Mouse (Mus musculus): ENCODE measurements around the gene Kcne1l.

Gene Kcne1l

GRCm38 (mm10) chrX:142305869-142306581 is at the start of gene Kcne1l:
Gene Kcne1l, minus strand, starts transcription at chrX:142306294.
- no peak for DNase-seq (ENCODE audit: low read depth in 1 of 2, low spot score in 2 of 2)

GRCm38 (mm10) chrX:142336207-142336606 is 30.1 kb upstream of the Kcne1l start:
- no peak for DNase-seq (ENCODE audit: low read depth in 1 of 2, low spot score in 2 of 2)

GRCm38 (mm10) chrX:142335502-142335901 is 29.4 kb upstream of the Kcne1l start:
- DNase-seq (ENCODE audit: low read depth in 1 of 2, low spot score in 2 of 2), result no peak

GRCm38 (mm10) chrX:142325760-142326159 is 19.7 kb upstream of the Kcne1l start:
- no peak for DNase-seq (ENCODE audit: low read depth in 1 of 2, low spot score in 2 of 2)

GRCm38 (mm10) chrX:142316106-142316505 is 10.0 kb upstream of the Kcne1l start:
- DNase-seq (ENCODE audit: low read depth in 1 of 2, low spot score in 2 of 2), result no peak

- no peak for DNase-seq (ENCODE audit: low read depth in 1 of 2, low spot score in 2 of 2)
Observed at GRCm38 (mm10) chrX:142315270-142315669, 9.2 kb upstream of the Kcne1l start.

- DNase-seq (ENCODE audit: low read depth in 1 of 2, low spot score in 2 of 2), result peak in 1 of 2 experiments; percentile 12
Observed at GRCm38 (mm10) chrX:142314307-142315024, 8.4 kb upstream of the Kcne1l start.

- DNase-seq (ENCODE audit: low read depth in 1 of 2, low spot score in 2 of 2), result no peak
Observed at GRCm38 (mm10) chrX:142310431-142310830, 4.3 kb upstream of the Kcne1l start.

- DNase-seq (ENCODE audit: low read depth in 1 of 2, low spot score in 2 of 2), result no peak
Observed at GRCm38 (mm10) chrX:142305010-142305868, 855 bp downstream of the Kcne1l start.

GRCm38 (mm10) chrX:142304592-142304991 is 1.5 kb downstream of the Kcne1l start:
- no peak for DNase-seq (ENCODE audit: low read depth in 1 of 2, low spot score in 2 of 2)

- DNase-seq (ENCODE audit: low read depth in 1 of 2, low spot score in 2 of 2), result no peak
Observed at GRCm38 (mm10) chrX:142303456-142303855, 2.6 kb downstream of the Kcne1l start.

- DNase-seq (ENCODE audit: low read depth in 1 of 2, low spot score in 2 of 2), result no peak
Observed at GRCm38 (mm10) chrX:142285905-142286304, 20.2 kb downstream of the Kcne1l start.

- DNase-seq (ENCODE audit: low read depth in 1 of 2, low spot score in 2 of 2), result no peak
Observed at GRCm38 (mm10) chrX:142276573-142276972, 29.5 kb downstream of the Kcne1l start.

- DNase-seq (ENCODE audit: low read depth in 1 of 2, low spot score in 2 of 2), result no peak
Observed at GRCm38 (mm10) chrX:142276031-142276430, 30.1 kb downstream of the Kcne1l start.
